Mouse (Mus musculus) MEL (cell line): ENCODE measurements at regions not wholly inside any gene's neighbourhood (a gene's known extent, or its start where the extent isn't known, plus 50 kb on each side); places are given as distances from the start of the nearest gene placed in this dataset.

Experiments used
- DNase-seq: peaks from one replicate; pipeline ENCODE4 v3.0.0; 2011; ENCODE audit warnings: low read depth, low spot score
- H3K27ac ChIP-seq: 2 replicates; pipeline ENCODE4 v1.5.1; 2012; ENCODE audit warnings: low read depth, mild to moderate bottlenecking, control low read depth, low read length, moderate library complexity; ENCODE audit not compliant: control insufficient read depth
- H3K27me3 ChIP-seq, 2 experiments: fragments of 150-350 bp in 1 of 2; sonication (generic) in 1 of 2; 2 replicates each; pipeline ENCODE4 v1.6.1; 2012; ENCODE audit warnings: low read length in 2 of 2, mild to moderate bottlenecking in 2 of 2, improper control_type of control experiment in 1 of 2, moderate library complexity in 1 of 2; ENCODE audit not compliant: insufficient read depth in 2 of 2, control insufficient read depth in 1 of 2
- H3K36me3 ChIP-seq, 2 experiments: 2 replicates each; pipeline ENCODE4 v1.6.1; 2012 to 2014; ENCODE audit warnings: low read length in 2 of 2, improper control_type of control experiment in 1 of 2, inconsistent platforms in 1 of 2, mild to moderate bottlenecking in 1 of 2; ENCODE audit not compliant: insufficient read depth in 2 of 2, control insufficient read depth in 1 of 2
- H3K4me1 ChIP-seq, 2 experiments: fragments of 150-350 bp in 1 of 2; sonication (generic) in 1 of 2; 2 replicates each; pipeline ENCODE4 v1.6.1; 2012; ENCODE audit warnings: low read length in 2 of 2, improper control_type of control experiment in 1 of 2, mild to moderate bottlenecking in 1 of 2; ENCODE audit not compliant: insufficient read depth in 2 of 2, control insufficient read depth in 1 of 2
- H3K4me3 ChIP-seq, 2 experiments: fragments of 150-350 bp in 1 of 2; sonication (generic) in 1 of 2; 2 replicates each; pipeline ENCODE4 v1.5.1; 2012; ENCODE audit warnings: low read depth in 2 of 2, low read length in 2 of 2, mild to moderate bottlenecking in 2 of 2, moderate library complexity in 2 of 2, control low read depth in 1 of 2, improper control_type of control experiment in 1 of 2; ENCODE audit not compliant: control insufficient read depth in 1 of 2, insufficient read depth in 1 of 2
- H3K79me2 ChIP-seq: 2 replicates; pipeline ENCODE4 v1.6.1; 2012; ENCODE audit warnings: mild to moderate bottlenecking, low read length, moderate library complexity; ENCODE audit not compliant: control insufficient read depth, poor library complexity, insufficient read depth
- H3K9ac ChIP-seq: 2 replicates; pipeline ENCODE4 v1.6.1; 2012; ENCODE audit warnings: low read depth, mild to moderate bottlenecking, control low read depth, low read length, moderate library complexity; ENCODE audit not compliant: control insufficient read depth, poor library complexity, severe bottlenecking
- H3K9me3 ChIP-seq: fragments of 150-350 bp; sonication (generic); replicated peaks from 2 replicates; pipeline ENCODE4 v1.6.1; 2012; ENCODE audit warnings: mild to moderate bottlenecking, low read length, improper control_type of control experiment, moderate library complexity; ENCODE audit not compliant: insufficient read depth
- CHD1 ChIP-seq: IDR thresholded peaks from 2 replicates; pipeline ENCODE4 v1.6.1; 2012; ENCODE audit warnings: low read depth, mild to moderate bottlenecking, inconsistent platforms, low read length, improper control_type of control experiment
- CHD2 ChIP-seq: IDR thresholded peaks from 2 replicates; pipeline ENCODE4 v1.6.1; 2011; ENCODE audit warnings: low read length, improper control_type of control experiment
- CTCF ChIP-seq, 3 experiments: IDR thresholded peaks in 2 of 3; conservative IDR thresholded peaks in 1 of 3; 2 replicates each; pipeline ENCODE4 v1.5.1; 2011 to 2012; ENCODE audit warnings: low read length in 3 of 3, low read depth in 2 of 3, mild to moderate bottlenecking in 2 of 3, improper control_type of control experiment in 1 of 3, inconsistent platforms in 1 of 3, mixed read lengths in 1 of 3, moderate library complexity in 1 of 3; ENCODE audit not compliant: control insufficient read depth in 1 of 3, insufficient read depth in 1 of 3, poor library complexity in 1 of 3, severe bottlenecking in 1 of 3
- E2F4 ChIP-seq: IDR thresholded peaks from 2 replicates; pipeline ENCODE4 v1.6.1; 2011; ENCODE audit warnings: low read depth, low read length, improper control_type of control experiment, borderline replicate concordance
- ELF1 ChIP-seq: IDR thresholded peaks from 2 replicates; pipeline ENCODE4 v1.6.1; 2014; ENCODE audit warnings: low read depth, mild to moderate bottlenecking, inconsistent platforms, low read length, improper control_type of control experiment, moderate library complexity
- GABPA ChIP-seq: IDR thresholded peaks from 2 replicates; pipeline ENCODE4 v1.6.1; 2012; ENCODE audit warnings: low read depth, mild to moderate bottlenecking, inconsistent platforms, low read length, improper control_type of control experiment, moderate library complexity
- HCFC1 ChIP-seq: IDR thresholded peaks from 2 replicates; pipeline ENCODE4 v1.6.1; 2012; ENCODE audit warnings: low read depth, mild to moderate bottlenecking, inconsistent platforms, low read length, improper control_type of control experiment, moderate library complexity
- KAT2A ChIP-seq: conservative IDR thresholded peaks from 2 replicates; pipeline ENCODE4 v1.6.1; 2012; ENCODE audit warnings: low read depth, low read length, improper control_type of control experiment, inconsistent platforms
- MAFK ChIP-seq: IDR thresholded peaks from 2 replicates; pipeline ENCODE4 v1.6.1; 2011; ENCODE audit warnings: low read depth, mild to moderate bottlenecking, low read length, improper control_type of control experiment, borderline replicate concordance
- MAX ChIP-seq: IDR thresholded peaks from 2 replicates; pipeline ENCODE4 v1.6.1; 2011; ENCODE audit warnings: low read length, improper control_type of control experiment
- MEF2A ChIP-seq: IDR thresholded peaks from 2 replicates; pipeline ENCODE4 v1.6.1; 2014; ENCODE audit warnings: low read depth, mild to moderate bottlenecking, inconsistent platforms, low read length, improper control_type of control experiment; ENCODE audit not compliant: poor library complexity, insufficient replicate concordance, severe bottlenecking; ENCODE audit errors: extremely low read depth
- NRF1 ChIP-seq: IDR thresholded peaks from 2 replicates; pipeline ENCODE4 v1.6.1; 2014; ENCODE audit warnings: low read depth, mild to moderate bottlenecking, inconsistent platforms, low read length, improper control_type of control experiment, moderate library complexity; ENCODE audit not compliant: poor library complexity, insufficient read depth, severe bottlenecking
- POLR2A ChIP-seq, 2 experiments: IDR thresholded peaks; 2 replicates each; pipeline ENCODE4 v1.6.1; 2011 to 2012; ENCODE audit warnings: low read length in 2 of 2, mild to moderate bottlenecking in 2 of 2, control low read depth in 1 of 2, improper control_type of control experiment in 1 of 2, low read depth in 1 of 2, moderate library complexity in 1 of 2; ENCODE audit not compliant: control insufficient read depth in 1 of 2, insufficient read depth in 1 of 2, poor library complexity in 1 of 2
- POLR2AphosphoS5 ChIP-seq: IDR thresholded peaks from 2 replicates; pipeline ENCODE4 v1.6.1; 2012; ENCODE audit warnings: low read depth, borderline replicate concordance, mild to moderate bottlenecking, inconsistent platforms, low read length, moderate library complexity, mixed read lengths
- RAD21 ChIP-seq: IDR thresholded peaks from 2 replicates; pipeline ENCODE4 v1.6.1; 2011; ENCODE audit warnings: mild to moderate bottlenecking, low read depth, low read length, improper control_type of control experiment
- RCOR1 ChIP-seq: IDR thresholded peaks from 2 replicates; pipeline ENCODE4 v1.6.1; 2012; ENCODE audit warnings: low read depth, mild to moderate bottlenecking, inconsistent platforms, low read length, improper control_type of control experiment
- SIN3A ChIP-seq: IDR thresholded peaks from 2 replicates; pipeline ENCODE4 v1.6.1; 2012; ENCODE audit warnings: low read length, improper control_type of control experiment, inconsistent platforms
- SMC3 ChIP-seq: IDR thresholded peaks from 2 replicates; pipeline ENCODE4 v1.6.1; 2011; ENCODE audit warnings: low read depth, low read length, improper control_type of control experiment
- TAL1 ChIP-seq: IDR thresholded peaks from 2 replicates; pipeline ENCODE4 v1.6.1; 2012; ENCODE audit warnings: mild to moderate bottlenecking, inconsistent platforms, low read length, moderate library complexity, mixed read lengths
- TBP ChIP-seq: IDR thresholded peaks from 2 replicates; pipeline ENCODE4 v1.8.0; 2011; ENCODE audit warnings: low read depth, low read length, improper control_type of control experiment
- TCF12 ChIP-seq: IDR thresholded peaks from 2 replicates; pipeline ENCODE4 v1.6.1; 2014; ENCODE audit warnings: low read depth, mild to moderate bottlenecking, inconsistent platforms, low read length, improper control_type of control experiment, moderate library complexity
- UBTF ChIP-seq: IDR thresholded peaks from 2 replicates; pipeline ENCODE4 v1.6.1; 2012; ENCODE audit warnings: low read depth, mild to moderate bottlenecking, inconsistent platforms, low read length, improper control_type of control experiment, moderate library complexity, borderline replicate concordance; ENCODE audit not compliant: insufficient read depth
- USF1 ChIP-seq: IDR thresholded peaks from 2 replicates; pipeline ENCODE4 v1.6.1; 2014; ENCODE audit warnings: low read depth, mild to moderate bottlenecking, inconsistent platforms, low read length, improper control_type of control experiment, moderate library complexity
- ZC3H11A ChIP-seq: IDR thresholded peaks from 2 replicates; pipeline ENCODE4 v1.6.1; 2012; ENCODE audit warnings: low read depth, mild to moderate bottlenecking, inconsistent platforms, low read length, improper control_type of control experiment
- ZKSCAN1 ChIP-seq: IDR thresholded peaks from 2 replicates; pipeline ENCODE4 v1.6.1; 2012; ENCODE audit warnings: low read depth, mild to moderate bottlenecking, inconsistent platforms, low read length, improper control_type of control experiment, moderate library complexity
- ZMIZ1 ChIP-seq: IDR thresholded peaks from 2 replicates; pipeline ENCODE4 v1.6.1; 2012; ENCODE audit warnings: low read depth, mild to moderate bottlenecking, inconsistent platforms, low read length, improper control_type of control experiment, moderate library complexity
- ZNF384 ChIP-seq: IDR thresholded peaks from 2 replicates; pipeline ENCODE4 v1.6.1; 2012; ENCODE audit warnings: low read depth, mild to moderate bottlenecking, inconsistent platforms, low read length, improper control_type of control experiment

DNA sequence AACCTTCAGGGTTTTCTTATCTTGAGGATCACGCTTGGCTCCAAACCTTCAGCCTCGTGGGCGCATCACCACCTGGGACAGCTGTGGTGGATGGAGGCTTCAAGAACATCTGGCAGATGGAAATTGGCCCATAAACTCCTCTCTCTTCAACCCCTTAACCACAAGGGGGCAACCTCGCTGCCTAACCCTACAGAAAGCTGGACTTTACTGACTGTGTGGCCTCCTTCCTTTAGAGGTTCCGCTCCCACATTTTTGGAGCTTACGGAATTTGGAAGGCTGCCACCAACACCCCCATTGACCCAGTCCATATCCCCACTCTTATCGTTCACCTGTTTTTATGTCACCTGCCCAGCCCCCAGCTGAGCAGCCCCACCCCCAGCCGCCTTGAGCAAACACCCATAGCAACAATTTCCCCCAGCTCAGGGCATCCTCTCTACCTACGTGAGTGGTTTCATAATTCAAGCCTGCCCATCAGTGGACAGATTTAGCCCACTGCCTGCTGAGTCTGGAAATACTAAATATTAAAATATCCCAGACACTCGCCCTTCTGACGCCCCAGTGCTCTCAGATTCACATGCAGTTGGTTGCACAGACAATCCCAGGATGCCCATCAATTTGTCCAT is 167.0 kb upstream of the Slc22a22 start:
- Histone ChIP-seq H3K36me3 (no peaks in the 10 kb centered on the region), H3K4me3 (no peak overlapping the region), H3K27me3 (peaks cover 0 to 5% of the 10 kb centered on the region in 2 experiments; a peak in 1 of 4 replicates), H3K9ac (no peak overlapping the region), H3K79me2 (no peaks in the 10 kb centered on the region), H3K4me1 (no peaks in the 10 kb centered on the region), H3K9me3 (no peaks in the 10 kb centered on the region), H3K27ac (no peak overlapping the region)
- DNase-seq: peak; percentile 63
- peak; percentile 62; the same call in 1 of the 2 replicates for TF ChIP-seq ZC3H11A
- no peak for TF ChIP-seq TAL1
- no peak for TF ChIP-seq ZNF384
- no peak for TF ChIP-seq ELF1
- TF ChIP-seq RCOR1: no peak
- TF ChIP-seq SMC3: peak; percentile 93
- peak; percentile 70 for TF ChIP-seq RAD21
- no peak for TF ChIP-seq MAFK
- no peak for TF ChIP-seq USF1
- peak; percentile 53 to 73 (median 67) for TF ChIP-seq CTCF (IDR thresholded peaks at IDR 0.05 in 2 of 3, conservative IDR thresholded peaks at IDR 0.05 in 1 of 3; ENCODE audit: control insufficient read depth in 1 of 3, insufficient read depth in 1 of 3, low read depth in 2 of 3, low read length in 3 of 3, poor library complexity in 1 of 3, severe bottlenecking in 1 of 3)
- no peak for TF ChIP-seq CHD1

DNA sequence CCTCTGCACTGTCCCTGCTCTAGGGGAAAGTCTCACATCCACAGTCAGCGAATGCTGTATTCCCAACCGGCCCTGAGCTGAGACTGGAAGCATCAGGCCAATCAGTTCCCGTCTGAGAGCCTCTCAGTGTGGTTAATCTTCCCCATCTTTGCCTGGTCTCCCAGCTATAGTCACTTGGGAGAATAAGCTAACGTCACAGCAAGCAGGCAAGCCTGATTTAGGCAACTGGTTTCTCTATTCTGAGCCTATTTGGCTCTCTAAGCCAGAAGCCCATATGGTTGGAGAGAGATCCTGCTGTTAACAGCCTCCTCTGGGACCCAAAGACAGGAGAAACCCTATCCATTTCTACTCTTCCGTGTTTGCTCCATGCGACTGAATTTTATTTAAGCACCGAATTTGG is 161.7 kb upstream of the Slc22a22 start:
- Histone ChIP-seq H3K27me3 (peaks cover 4 to 11% of the 10 kb centered on the region in 2 experiments; a peak in 2 of 4 replicates), H3K79me2 (no peaks in the 10 kb centered on the region), H3K27ac (no peak overlapping the region), H3K4me3 (no peak overlapping the region), H3K36me3 (no peaks in the 10 kb centered on the region), H3K9me3 (no peaks in the 10 kb centered on the region), H3K4me1 (no peaks in the 10 kb centered on the region)
- DNase-seq: no peak
- no peak for TF ChIP-seq SIN3A
- TF ChIP-seq, all 39 proteins: peak for 0
- no peak overlapping the region for H3K9ac ChIP-seq

DNA sequence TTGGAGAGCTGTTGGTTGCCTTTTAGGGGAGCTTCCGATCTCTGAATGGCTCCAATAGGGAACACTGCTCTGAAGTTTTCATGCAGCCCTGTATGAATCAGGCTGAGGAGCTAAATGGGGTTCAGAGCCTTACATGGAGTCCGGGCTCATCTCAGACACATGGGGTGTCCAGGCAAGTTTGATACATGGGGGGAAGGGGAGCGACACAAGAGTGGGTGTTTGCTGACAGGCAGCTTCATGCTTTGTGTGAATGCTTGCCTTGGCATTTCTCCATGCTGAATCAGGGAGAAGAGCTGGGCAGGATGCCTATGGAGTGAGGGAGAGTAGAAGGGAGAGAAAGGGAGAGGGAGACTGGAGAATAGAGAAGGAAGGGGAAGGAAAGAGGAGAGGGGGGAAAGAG is 155.6 kb upstream of the Slc22a22 start:
- H3K9ac ChIP-seq: no peak overlapping the region
- H3K79me2 ChIP-seq: no peaks in the 10 kb centered on the region
- no peak overlapping the region for H3K27ac ChIP-seq
- H3K4me3 ChIP-seq: no peak overlapping the region
- DNase-seq: no peak
- peaks cover under 1 to 4% of the 10 kb centered on the region in 2 experiments; a peak in 3 of 4 replicates for H3K27me3 ChIP-seq
- no peaks in the 10 kb centered on the region for H3K4me1 ChIP-seq
- no peaks in the 10 kb centered on the region for H3K9me3 ChIP-seq
- no peaks in the 10 kb centered on the region for H3K36me3 ChIP-seq
- TF ChIP-seq TCF12 (no peak), UBTF (no peak), MAX (no peak), MEF2A (no peak), NRF1 (no peak), RCOR1 (no peak), ZMIZ1 (no peak), ZKSCAN1 (no peak), HCFC1 (no peak), KAT2A (no peak), POLR2AphosphoS5 (no peak), CHD2 (no peak), E2F4 (no peak), ZC3H11A (no peak), GABPA (no peak), POLR2A (IDR thresholded peaks at IDR 0.05; ENCODE audit: control insufficient read depth in 1 of 2, insufficient read depth in 1 of 2, low read depth in 1 of 2, low read length in 2 of 2, poor library complexity in 1 of 2) (no peak), TBP (no peak)
